Mouse (Mus musculus) kidney, adult 2 months (tissue): Measurements from ENCODE around the gene Rcl1.

ENCODE experiments used
- CTCF ChIP-seq: fragments of 200-500 bp; conservative IDR thresholded peaks from 2 replicates; pipeline ENCODE4 v1.5.1; 2011; ENCODE audit warnings: low read depth, mild to moderate bottlenecking, control low read depth, low read length, moderate library complexity, mixed read lengths; ENCODE audit not compliant: insufficient read depth, insufficient read length
- POLR2A ChIP-seq: fragments of 200-500 bp; IDR thresholded peaks from one replicate; pipeline ENCODE4 v1.6.1; 2011; ENCODE audit warnings: low read depth, low read length, control low read depth

- no peak for TF ChIP-seq CTCF
- no peak for TF ChIP-seq POLR2A
These were observed 914 bp upstream of the Rcl1 start for GRCm38 (mm10) chr19:29100261-29100660.
